8 mouse cellular contexts compared by ENCODE assay signal in the genomic region with DNA sequence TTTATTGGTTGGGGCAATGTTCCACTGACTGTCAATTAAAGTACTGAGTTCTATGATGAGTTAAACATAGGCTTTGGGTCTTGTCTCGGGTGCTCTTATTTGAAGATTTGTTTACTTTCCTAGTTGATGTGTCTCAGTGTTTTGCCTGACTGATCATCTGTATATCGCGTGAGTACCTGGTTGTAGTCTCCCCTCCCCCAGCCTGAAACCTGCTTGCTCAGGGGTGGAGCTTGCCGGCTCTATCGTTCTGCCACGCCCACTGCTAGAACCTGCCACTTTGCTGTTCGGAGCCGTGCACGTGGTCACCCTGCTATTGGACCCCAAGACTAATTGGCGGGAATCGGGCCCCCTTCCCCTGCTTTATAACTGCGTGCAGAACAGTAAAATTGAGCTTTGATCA. TPM values are rescaled to one million over a fixed set of nuclear protein-coding genes. Genes with fewer than 3 reads are reported as not detected.
DNase-seq lines count a peak whose midpoint lies in the region; ATAC-seq and TF ChIP-seq lines count a peak whose summit lies in the region.
"Not testable (repeated sequence)": the region's sequence is repeated elsewhere in the genome, so short reads cannot be mapped to it uniquely, and the experiment has no call there.

No protein-coding gene starts in this region.

- H3K27me3 ChIP-seq in forebrain, embryonic 16.5 days (replicated peaks; ENCODE audit: control insufficient read depth, insufficient read depth, low read length); hindbrain, embryonic 16.5 days (replicated peaks; ENCODE audit: control insufficient read depth, insufficient read depth, low read length); liver, embryonic 14.5 days (ENCODE audit: control insufficient read depth, insufficient read depth, low read length); midbrain, embryonic 16.5 days (ENCODE audit: control insufficient read depth, insufficient read depth, low read depth, low read length): not testable (repeated sequence)

- H3K4me1 ChIP-seq in forebrain, embryonic 16.5 days (replicated peaks; ENCODE audit: control insufficient read depth, insufficient read depth, low read length); hindbrain, embryonic 16.5 days (ENCODE audit: control insufficient read depth, insufficient read depth, low read depth, low read length); midbrain, embryonic 16.5 days (ENCODE audit: control insufficient read depth, insufficient read depth, low read length): not testable (repeated sequence)
- peaks cover 0 to 19% of the 10 kb centered on the region in 2 experiments; a peak in 3 of 4 replicates for H3K4me1 ChIP-seq in liver, embryonic 14.5 days (replicated peaks; ENCODE audit: control insufficient read depth in 2 of 2, insufficient read depth in 2 of 2, low read length in 1 of 2)

- H3K27ac ChIP-seq in forebrain, embryonic 16.5 days (ENCODE audit: low read length); hindbrain, embryonic 16.5 days (ENCODE audit: low read depth, low read length); liver, embryonic 14.5 days; midbrain, embryonic 16.5 days (ENCODE audit: low read length): not testable (repeated sequence)

- not testable (repeated sequence) for H3K36me3 ChIP-seq in forebrain, embryonic 16.5 days (ENCODE audit: control insufficient read depth, insufficient read depth); hindbrain, embryonic 16.5 days (ENCODE audit: control insufficient read depth, insufficient read depth, low read length); liver, embryonic 14.5 days (replicated peaks; ENCODE audit: control insufficient read depth, insufficient read depth, low read depth); midbrain, embryonic 16.5 days (ENCODE audit: control insufficient read depth, insufficient read depth, low read length)

- H3K9me3 ChIP-seq in forebrain, embryonic 16.5 days (ENCODE audit: control insufficient read depth, low read length); hindbrain, embryonic 16.5 days (ENCODE audit: control insufficient read depth, low read length); liver, embryonic 14.5 days (ENCODE audit: control insufficient read depth, low read length); midbrain, embryonic 16.5 days (replicated peaks; ENCODE audit: control insufficient read depth, low read length, poor library complexity, severe bottlenecking): not testable (repeated sequence)

- WGBS in forebrain, embryonic 16.5 days: 29% methylated on average over 12 of the region's 12 CpGs
- 39% methylated on average over 11 of the region's 12 CpGs for WGBS in hindbrain, embryonic 16.5 days
- WGBS in liver, embryonic 14.5 days (ENCODE audit: insufficient replicate concordance): 8% methylated on average over 12 of the region's 12 CpGs
- 28% methylated on average over 12 of the region's 12 CpGs for WGBS in midbrain, embryonic 16.5 days

- peak; percentile 58 for DNase-seq in CD4-positive, CD25-positive, alpha-beta regulatory T cell, adult 2 months (ENCODE audit: low read depth, low spot score)
- peak; percentile 3 for DNase-seq in cerebellum, adult 11-12 months
- DNase-seq in kidney, postnatal 14 days: peak; percentile 48
- peak; percentile 3 to 26 (median 11) for DNase-seq in liver, embryonic 14.5 days (ENCODE audit: low read depth in 3 of 3, low spot score in 3 of 3)
- peak; percentile 41 for DNase-seq in thymus, postnatal 14 days

- TF ChIP-seq EP300 in liver, embryonic 14.5 days (IDR thresholded peaks at IDR 0.05; ENCODE audit: low read depth): not testable (repeated sequence)

- TF ChIP-seq CTCF in liver, embryonic 14.5 days (IDR thresholded peaks at IDR 0.05; ENCODE audit: low read depth): not testable (repeated sequence)

- not testable (repeated sequence) for H3K9ac ChIP-seq in forebrain, embryonic 16.5 days (replicated peaks; ENCODE audit: low read depth, low read length); hindbrain, embryonic 16.5 days (ENCODE audit: low read depth, low read length); liver, embryonic 14.5 days (replicated peaks); midbrain, embryonic 16.5 days (ENCODE audit: low read depth, low read length)

- not testable (repeated sequence) for ATAC-seq in forebrain, embryonic 16.5 days; hindbrain, embryonic 16.5 days; liver, embryonic 14.5 days (ENCODE audit: insufficient read depth); midbrain, embryonic 16.5 days

- H3K4me3 ChIP-seq in forebrain, embryonic 16.5 days (replicated peaks; ENCODE audit: low read length); hindbrain, embryonic 16.5 days (ENCODE audit: low read length); liver, embryonic 14.5 days (ENCODE audit: insufficient read depth in 1 of 2, low read depth in 2 of 2, low read length in 2 of 2); midbrain, embryonic 16.5 days (ENCODE audit: low read depth, low read length): not testable (repeated sequence)

- H3K4me2 ChIP-seq in forebrain, embryonic 16.5 days (ENCODE audit: low read length): peak overlapping the region; percentile 17; the same call in 1 of the 2 replicates
- H3K4me2 ChIP-seq in hindbrain, embryonic 16.5 days (ENCODE audit: low read length): peak overlapping the region; percentile 31; the same call in 1 of the 2 replicates
- peak overlapping the region; percentile 52 for H3K4me2 ChIP-seq in liver, embryonic 14.5 days (ENCODE audit: low read depth)
- peak overlapping the region; percentile 34 for H3K4me2 ChIP-seq in midbrain, embryonic 16.5 days (ENCODE audit: low read length)

RNA-seq across cellular contexts. Expression of gene Tceanc, which starts 4.3 kb away (rescaled TPM):
- polyA plus RNA-seq in forebrain, embryonic 16.5 days (2015; fragmentation: Nextera tagmentation; extraction: Ambion mirVana): 7.6 TPM in 2 replicates
- 3.9 and 5.6 TPM in 2 replicates for polyA plus RNA-seq in hindbrain, embryonic 16.5 days (2015; fragmentation: Nextera tagmentation; extraction: Ambion mirVana)
- polyA plus RNA-seq in liver, embryonic 14.5 days (2012; rRNA removed): 1.00 and 1.1 TPM in 2 replicates
- 2.4 and 2.9 TPM in 2 replicates for polyA plus RNA-seq in liver, embryonic 14.5 days (2014; fragmentation: Nextera tagmentation; extraction: Ambion mirVana)
- 4.9 and 6.0 TPM in 2 replicates for polyA plus RNA-seq in midbrain, embryonic 16.5 days (2015; fragmentation: Nextera tagmentation; extraction: Ambion mirVana)

RNA-seq across cellular contexts. Expression of gene Rab9, which starts 34.4 kb away (rescaled TPM):
- 50.2 and 55.7 TPM in 2 replicates for polyA plus RNA-seq in forebrain, embryonic 16.5 days (2015; fragmentation: Nextera tagmentation; extraction: Ambion mirVana)
- 45.1 and 53.5 TPM in 2 replicates for polyA plus RNA-seq in hindbrain, embryonic 16.5 days (2015; fragmentation: Nextera tagmentation; extraction: Ambion mirVana)
- 6.7 and 11.3 TPM in 2 replicates for polyA plus RNA-seq in liver, embryonic 14.5 days (2012; rRNA removed)
- polyA plus RNA-seq in liver, embryonic 14.5 days (2014; fragmentation: Nextera tagmentation; extraction: Ambion mirVana): 22.2 and 22.3 TPM in 2 replicates
- 45.0 and 47.0 TPM in 2 replicates for polyA plus RNA-seq in midbrain, embryonic 16.5 days (2015; fragmentation: Nextera tagmentation; extraction: Ambion mirVana)

Comparison
In these comparisons a context has a peak if more than half of its experiments do, and no peak if none do; other contexts are left out.
1. DNase-seq: peak in every context shown above with its lines; median percentile 58 in CD4-positive, CD25-positive, alpha-beta regulatory T cell, adult 2 months; 48 in kidney, postnatal 14 days; 41 in thymus, postnatal 14 days; 11 in liver, embryonic 14.5 days; 3 in cerebellum, adult 11-12 months.